ENCODE assay signal across 18 mouse cellular contexts in genomic region chr11:76491817-76492216, GRCm38 (mm10).
DNase-seq lines count a peak whose midpoint lies in the region; ATAC-seq and TF ChIP-seq lines count a peak whose summit lies in the region.
"Had no signal": no experiment of that assay in that cellular context is flagged by ENCODE, and none has a peak within 500 bp of the region (broad histone marks: within the 10 kb centered on the region; RNA-seq: fewer than 3 reads in every experiment).

No protein-coding gene starts in this region.

- 51% methylated on average over 9 of the region's 9 CpGs for WGBS in forebrain, postnatal 0 days
- WGBS in forebrain, embryonic 12.5 days = 86% methylated on average over 9 of the region's 9 CpGs
- 59% methylated on average over 9 of the region's 9 CpGs for WGBS in hindbrain, embryonic 15.5 days
- 88% methylated on average over 9 of the region's 9 CpGs for WGBS in hindbrain, embryonic 12.5 days
- 44% methylated on average over 9 of the region's 9 CpGs for whole genome bisulfite sequencing in hindbrain, postnatal 0 days
- WGBS in liver, postnatal 0 days (ENCODE audit: insufficient replicate concordance) = 74% methylated on average over 9 of the region's 9 CpGs

- H3K4me1 ChIP-seq in forebrain, postnatal 0 days (ENCODE audit: insufficient read depth) = peaks cover 48% of the 10 kb centered on the region
- peaks cover 46% of the 10 kb centered on the region for H3K4me1 ChIP-seq in forebrain, embryonic 12.5 days
- peaks cover 68% of the 10 kb centered on the region for H3K4me1 ChIP-seq in hindbrain, embryonic 15.5 days (replicated peaks)
- peaks cover 56% of the 10 kb centered on the region for H3K4me1 ChIP-seq in hindbrain, embryonic 12.5 days
- H3K4me1 ChIP-seq in hindbrain, postnatal 0 days (ENCODE audit: insufficient read depth, low read length) = peaks cover 46% of the 10 kb centered on the region
- H3K4me1 ChIP-seq in liver, postnatal 0 days (ENCODE audit: insufficient read depth) = peaks cover 6% of the 10 kb centered on the region

- H3K4me3 ChIP-seq in forebrain, postnatal 0 days (ENCODE audit: low read depth, low read length) = no peak overlapping the region
- H3K4me3 ChIP-seq in forebrain, embryonic 12.5 days (replicated peaks) = no peak overlapping the region
- H3K4me3 ChIP-seq in hindbrain, embryonic 15.5 days = no peak overlapping the region
- H3K4me3 ChIP-seq in hindbrain, embryonic 12.5 days = no peak overlapping the region
- no peak overlapping the region for H3K4me3 ChIP-seq in hindbrain, postnatal 0 days (ENCODE audit: low read length)
- H3K4me3 ChIP-seq in myocyte = peak overlapping the region; percentile 48
- no peak overlapping the region for H3K4me3 ChIP-seq in liver, postnatal 0 days (ENCODE audit: low read depth, low read length)

- no peak overlapping the region for H3ac ChIP-seq in myocyte (ENCODE audit: control insufficient read depth, insufficient read length)

- H3K9me3 ChIP-seq in forebrain, postnatal 0 days (ENCODE audit: low read length) = no peaks in the 10 kb centered on the region
- no peaks in the 10 kb centered on the region for H3K9me3 ChIP-seq in forebrain, embryonic 12.5 days
- no peaks in the 10 kb centered on the region for H3K9me3 ChIP-seq in hindbrain, embryonic 15.5 days
- H3K9me3 ChIP-seq in hindbrain, embryonic 12.5 days (replicated peaks) = no peaks in the 10 kb centered on the region
- no peaks in the 10 kb centered on the region for H3K9me3 ChIP-seq in hindbrain, postnatal 0 days (ENCODE audit: low read length)
- no peaks in the 10 kb centered on the region for H3K9me3 ChIP-seq in liver, postnatal 0 days (ENCODE audit: low read length)
- H3K9me3 ChIP-seq: G1E had no signal

- TF ChIP-seq POLR2A in myocyte (IDR thresholded peaks at IDR 0.05; ENCODE audit: insufficient read length, low read depth) = no peak

- no peak for ATAC-seq in forebrain, postnatal 0 days
- no peak for ATAC-seq in forebrain, embryonic 12.5 days (ENCODE audit: low FRiP score)
- no peak for ATAC-seq in hindbrain, embryonic 15.5 days (ENCODE audit: low FRiP score, low read depth)
- ATAC-seq in hindbrain, embryonic 12.5 days (ENCODE audit: low FRiP score) = no peak
- no peak for ATAC-seq in hindbrain, postnatal 0 days
- ATAC-seq in megakaryocyte-erythroid progenitor cell, adult 5-6 weeks (replicated peaks; ENCODE audit: low FRiP score, low TSS enrichment, poor library complexity, severe bottlenecking) = no peak
- no peak for ATAC-seq in liver, postnatal 0 days
- ATAC-seq: activated CD4-positive, CD25-positive, alpha-beta regulatory T cell, adult 4 months; forebrain, embryonic 14.5 days had no signal

- TF ChIP-seq CTCF in forebrain, postnatal 0 days (IDR thresholded peaks at IDR 0.05; ENCODE audit: low read depth) = no peak
- no peak for TF ChIP-seq CTCF in hindbrain, postnatal 0 days (IDR thresholded peaks at IDR 0.05; ENCODE audit: low read depth)
- no peak for TF ChIP-seq CTCF in liver, postnatal 0 days (IDR thresholded peaks at IDR 0.05; ENCODE audit: low read depth)

- TF ChIP-seq EP300 in liver, postnatal 0 days (IDR thresholded peaks at IDR 0.05; ENCODE audit: low read depth) = no peak

- H3K27ac ChIP-seq in forebrain, postnatal 0 days (ENCODE audit: low read depth, low read length) = 0 out of 2 replicates have a peak overlapping the region, but pooled peaks have one; percentile 15
- H3K27ac ChIP-seq in forebrain, embryonic 12.5 days = no peak overlapping the region
- H3K27ac ChIP-seq in hindbrain, embryonic 15.5 days (replicated peaks) = no peak overlapping the region
- no peak overlapping the region for H3K27ac ChIP-seq in hindbrain, embryonic 12.5 days
- H3K27ac ChIP-seq in hindbrain, postnatal 0 days = 0 out of 2 replicates have a peak overlapping the region, but pooled peaks have one; percentile 7
- no peak overlapping the region for H3K27ac ChIP-seq in liver, postnatal 0 days (ENCODE audit: low read depth)

- peak overlapping the region; percentile 95 for H3K4me2 ChIP-seq in forebrain, postnatal 0 days (ENCODE audit: low read depth)
- no peak overlapping the region for H3K4me2 ChIP-seq in forebrain, embryonic 12.5 days
- peak overlapping the region; percentile 91 for H3K4me2 ChIP-seq in hindbrain, embryonic 15.5 days
- no peak overlapping the region for H3K4me2 ChIP-seq in hindbrain, embryonic 12.5 days (replicated peaks)
- peak overlapping the region; percentile 28 for H3K4me2 ChIP-seq in hindbrain, postnatal 0 days (ENCODE audit: low read depth, low read length)
- H3K4me2 ChIP-seq in myocyte (ENCODE audit: low read depth) = peak overlapping the region; percentile 91
- H3K4me2 ChIP-seq in liver, postnatal 0 days (ENCODE audit: low read depth, low read length) = no peak overlapping the region

- H3K36me3 ChIP-seq in forebrain, postnatal 0 days (ENCODE audit: insufficient read depth) = no peaks in the 10 kb centered on the region
- no peaks in the 10 kb centered on the region for H3K36me3 ChIP-seq in forebrain, embryonic 12.5 days (replicated peaks)
- H3K36me3 ChIP-seq in hindbrain, embryonic 15.5 days = no peaks in the 10 kb centered on the region
- H3K36me3 ChIP-seq in hindbrain, embryonic 12.5 days = no peaks in the 10 kb centered on the region
- H3K36me3 ChIP-seq in hindbrain, postnatal 0 days (ENCODE audit: insufficient read depth, low read length) = no peaks in the 10 kb centered on the region
- H3K36me3 ChIP-seq in myocyte (ENCODE audit: control insufficient read depth, insufficient read depth) = no peaks in the 10 kb centered on the region
- H3K36me3 ChIP-seq in liver, postnatal 0 days (replicated peaks; ENCODE audit: insufficient read depth, low read length) = no peaks in the 10 kb centered on the region
- H3K36me3 ChIP-seq: G1E had no signal

- H3K9ac ChIP-seq in forebrain, postnatal 0 days = no peak overlapping the region
- no peak overlapping the region for H3K9ac ChIP-seq in forebrain, embryonic 12.5 days
- no peak overlapping the region; the same call in 1 of the 2 replicates for H3K9ac ChIP-seq in hindbrain, embryonic 15.5 days
- H3K9ac ChIP-seq in hindbrain, embryonic 12.5 days = no peak overlapping the region
- H3K9ac ChIP-seq in hindbrain, postnatal 0 days (replicated peaks; ENCODE audit: low read length) = no peak overlapping the region
- no peak overlapping the region for H3K9ac ChIP-seq in liver, postnatal 0 days (replicated peaks)

- peaks cover 71% of the 10 kb centered on the region for H3K79me2 ChIP-seq in myocyte (ENCODE audit: control insufficient read depth, insufficient read depth)

- H3K27me3 ChIP-seq in forebrain, postnatal 0 days (ENCODE audit: insufficient read depth, low read length) = no peaks in the 10 kb centered on the region
- peaks cover 5% of the 10 kb centered on the region; the same call in 1 of the 2 replicates for H3K27me3 ChIP-seq in forebrain, embryonic 12.5 days
- no peaks in the 10 kb centered on the region for H3K27me3 ChIP-seq in hindbrain, embryonic 15.5 days
- H3K27me3 ChIP-seq in hindbrain, embryonic 12.5 days = no peaks in the 10 kb centered on the region
- no peaks in the 10 kb centered on the region for H3K27me3 ChIP-seq in hindbrain, postnatal 0 days (ENCODE audit: insufficient read depth, low read length)
- H3K27me3 ChIP-seq in myocyte (ENCODE audit: control insufficient read depth, insufficient read depth, insufficient read length) = no peaks in the 10 kb centered on the region
- peaks cover 8% of the 10 kb centered on the region; the same call in 1 of the 2 replicates for H3K27me3 ChIP-seq in liver, postnatal 0 days (ENCODE audit: insufficient read depth, low read length)

- DNase-seq in forebrain, postnatal 0 days = no peak
- DNase-seq in hindbrain, postnatal 0 days (ENCODE audit: low spot score) = peak; percentile 31
- no peak for DNase-seq in liver, postnatal 0 days
- DNase-seq: B cell, adult 2 months; cerebellum, adult 8-10 months; kidney, adult 9 months; liver; lung, postnatal 10 days; spleen, adult 18-20 months; thymus, postnatal 25 days had no signal

TF ChIP-seq in myocyte, 11 proteins besides CTCF, POLR2A, EP300 and RAD21:
- no peak for TF ChIP-seq TCF3 (IDR thresholded peaks at IDR 0.05; ENCODE audit: insufficient read length, low read depth)
- no peak for TF ChIP-seq MYOD1 (IDR thresholded peaks at IDR 0.05; ENCODE audit: control insufficient read depth in 1 of 3, insufficient read length in 2 of 3, low read depth in 2 of 3)
- TF ChIP-seq TCF12 (IDR thresholded peaks at IDR 0.05; ENCODE audit: insufficient read depth, poor library complexity, severe bottlenecking) = no peak
- no peak for TF ChIP-seq CEBPB (IDR thresholded peaks at IDR 0.05; ENCODE audit: insufficient read depth, poor library complexity, severe bottlenecking)
- TF ChIP-seq MAX (IDR thresholded peaks at IDR 0.05; ENCODE audit: low read depth) = no peak

Comparison
In these comparisons a context has a peak if more than half of its experiments do, and no peak if none do; other contexts are left out.
1. H3K27ac ChIP-seq: peak in forebrain, postnatal 0 days (single experiment) and hindbrain, postnatal 0 days (single experiment); none in forebrain, embryonic 12.5 days (single experiment), hindbrain, embryonic 15.5 days (single experiment), hindbrain, embryonic 12.5 days (single experiment) and liver, postnatal 0 days (single experiment).
2. H3K4me2 ChIP-seq: peak in forebrain, postnatal 0 days (single experiment), hindbrain, embryonic 15.5 days (single experiment), hindbrain, postnatal 0 days (single experiment) and myocyte (single experiment); none in forebrain, embryonic 12.5 days (single experiment), hindbrain, embryonic 12.5 days (single experiment) and liver, postnatal 0 days (single experiment).